Mouse (Mus musculus) CD4-positive, CD25-positive, alpha-beta regulatory T cell (primary cell): ENCODE measurements around the gene Tex38. TPM values are rescaled to one million over a fixed set of nuclear protein-coding genes. Genes with fewer than 3 reads are reported as not detected.

Experiments used
- polyA plus RNA-seq: library from polyadenylated mRNA; unstranded; fragments of 100-300 nt; shearing (Covaris generic); gene quantifications from one replicate; pipeline ENCODE4 v1.2.1, GENCODE M21; 2017

The Tex38 gene
- 0.45 TPM for polyA plus RNA-seq

GRCm38 (mm10) chr4:115780918-115781317, at the start of gene Tex38:
Gene Tex38, minus strand, starts transcription at chr4:115781018.

GRCm38 (mm10) chr4:115827888-115828571, 47.2 kb upstream of the Tex38 start, which contains the start of gene Mob3c:
Gene Mob3c, plus strand, starts transcription at chr4:115828092.

GRCm38 (mm10) chr4:115784769-115785510, 4.1 kb upstream of the Tex38 start, which contains the start of gene Atpaf1:
Gene Atpaf1, plus strand, starts transcription at chr4:115784812.

GRCm38 (mm10) chr4:115737551-115738041, 43.2 kb downstream of the Tex38 start, which contains the start of gene Efcab14:
Gene Efcab14, plus strand, starts transcription at chr4:115737744.

Other genes starting within 250 kb of the Tex38 start
- gene Cyp4a31, start 217.4 kb downstream of the Tex38 start, polyA plus RNA-seq: not detected
- gene Cyp4a32, start 180.0 kb downstream of the Tex38 start, polyA plus RNA-seq: not detected
- not detected for gene Cyp4b1, start 133.3 kb downstream of the Tex38 start, polyA plus RNA-seq
- 51.0 TPM for gene Efcab14, start 43.3 kb downstream of the Tex38 start, polyA plus RNA-seq
- gene Atpaf1, start 3.8 kb upstream of the Tex38 start, polyA plus RNA-seq: 40.3 TPM
- 32.5 TPM for gene Mob3c, start 47.1 kb upstream of the Tex38 start, polyA plus RNA-seq
- 58.6 TPM for gene Mknk1, start 58.2 kb upstream of the Tex38 start, polyA plus RNA-seq
- not detected for gene Kncn, start 103.4 kb upstream of the Tex38 start, polyA plus RNA-seq
- gene 6430628N08Rik, start 109.6 kb upstream of the Tex38 start, polyA plus RNA-seq: not detected
- gene Dmbx1, start 158.9 kb upstream of the Tex38 start, polyA plus RNA-seq: not detected
- gene Faah, start 236.9 kb upstream of the Tex38 start, polyA plus RNA-seq: 130 TPM